Mouse (Mus musculus): ENCODE measurements around the gene Ebf1.

The Ebf1 gene

GRCm38 (mm10) chr11:44841127-44842056, 224.3 kb downstream of the Ebf1 start:
- no peak for DNase-seq (ENCODE audit: low spot score)

- no peak for DNase-seq (ENCODE audit: low spot score)
These were observed 234.8 kb downstream of the Ebf1 start for GRCm38 (mm10) chr11:44851874-44852273.

- no peak for DNase-seq (ENCODE audit: low spot score)
These were observed 235.8 kb downstream of the Ebf1 start for GRCm38 (mm10) chr11:44852921-44853320.

GRCm38 (mm10) chr11:44854496-44854895, 237.4 kb downstream of the Ebf1 start:
- DNase-seq (ENCODE audit: low spot score): no peak

GRCm38 (mm10) chr11:44861108-44861507, 244.0 kb downstream of the Ebf1 start:
- DNase-seq (ENCODE audit: low spot score): no peak

GRCm38 (mm10) chr11:44863910-44864309, 246.8 kb downstream of the Ebf1 start:
- no peak for DNase-seq (ENCODE audit: low spot score)

- no peak for DNase-seq (ENCODE audit: low spot score)
These were observed 249.5 kb downstream of the Ebf1 start for GRCm38 (mm10) chr11:44866476-44867149.

- DNase-seq (ENCODE audit: low spot score): no peak
These were observed 250.3 kb downstream of the Ebf1 start for GRCm38 (mm10) chr11:44867433-44867832.

GRCm38 (mm10) chr11:44873876-44874275, 256.8 kb downstream of the Ebf1 start:
- DNase-seq (ENCODE audit: low spot score): no peak

- DNase-seq (ENCODE audit: low spot score): no peak
These were observed 258.1 kb downstream of the Ebf1 start for GRCm38 (mm10) chr11:44875171-44875570.

GRCm38 (mm10) chr11:44881056-44881683, 264.1 kb downstream of the Ebf1 start:
- no peak for DNase-seq (ENCODE audit: low spot score)

GRCm38 (mm10) chr11:44882476-44882970, 265.4 kb downstream of the Ebf1 start:
- DNase-seq (ENCODE audit: low spot score): no peak

GRCm38 (mm10) chr11:44884337-44884736, 267.2 kb downstream of the Ebf1 start:
- DNase-seq (ENCODE audit: low spot score): no peak

- DNase-seq (ENCODE audit: low spot score): no peak
These were observed 269.8 kb downstream of the Ebf1 start for GRCm38 (mm10) chr11:44886897-44887296.

GRCm38 (mm10) chr11:44887691-44888090, 270.6 kb downstream of the Ebf1 start:
- DNase-seq (ENCODE audit: low spot score): no peak

GRCm38 (mm10) chr11:44888390-44888789, 271.3 kb downstream of the Ebf1 start:
- no peak for DNase-seq (ENCODE audit: low spot score)

GRCm38 (mm10) chr11:44892814-44893521, 275.9 kb downstream of the Ebf1 start:
- DNase-seq (ENCODE audit: low spot score): no peak

GRCm38 (mm10) chr11:44893986-44894385, 276.9 kb downstream of the Ebf1 start:
- no peak for DNase-seq (ENCODE audit: low spot score)

GRCm38 (mm10) chr11:44894798-44895197, 277.7 kb downstream of the Ebf1 start:
- DNase-seq (ENCODE audit: low spot score): no peak

- no peak for DNase-seq (ENCODE audit: low spot score)
These were observed 278.8 kb downstream of the Ebf1 start for GRCm38 (mm10) chr11:44895893-44896292.

- DNase-seq (ENCODE audit: low spot score): no peak
These were observed 280.1 kb downstream of the Ebf1 start for GRCm38 (mm10) chr11:44897140-44897665.

- DNase-seq (ENCODE audit: low spot score): no peak
These were observed 282.4 kb downstream of the Ebf1 start for GRCm38 (mm10) chr11:44899554-44899953.

Measured in ovary, postnatal 14 days (tissue).